Mouse (Mus musculus): ENCODE results near the gene Ninj2.

Ninj2 gene

DNA sequence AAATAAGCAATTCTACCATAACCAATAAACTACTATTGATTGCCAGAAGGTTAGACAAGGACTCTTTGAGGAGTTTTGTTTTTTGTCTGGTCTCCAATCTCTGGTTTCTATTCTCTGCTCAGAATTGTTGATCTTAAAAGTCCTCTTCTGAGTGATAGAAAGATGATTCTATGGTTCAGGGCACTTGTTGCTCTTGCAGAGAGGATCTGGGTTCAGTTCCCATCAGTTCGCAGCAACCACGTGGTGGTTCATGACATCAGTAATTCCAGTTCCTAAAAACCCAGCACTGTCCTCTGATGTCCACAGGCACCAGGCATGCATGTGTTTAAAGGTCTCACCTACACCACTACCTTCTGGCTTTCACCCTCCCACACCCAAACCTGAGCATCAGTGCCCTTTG is 8.2 kb upstream of the Ninj2 start:
- CTCF ChIA-PET, result no interaction called here
- POLR2A ChIA-PET, result interaction anchor here in 2 of 4 experiments (1.0 to 3.6 kb wide), 7 partner anchors 14 to 46 kb away, joined by 3 to 28 read pairs (median 11); partner anchors contain the start of gene Wnk1 (in 1 of the 2)

DNA sequence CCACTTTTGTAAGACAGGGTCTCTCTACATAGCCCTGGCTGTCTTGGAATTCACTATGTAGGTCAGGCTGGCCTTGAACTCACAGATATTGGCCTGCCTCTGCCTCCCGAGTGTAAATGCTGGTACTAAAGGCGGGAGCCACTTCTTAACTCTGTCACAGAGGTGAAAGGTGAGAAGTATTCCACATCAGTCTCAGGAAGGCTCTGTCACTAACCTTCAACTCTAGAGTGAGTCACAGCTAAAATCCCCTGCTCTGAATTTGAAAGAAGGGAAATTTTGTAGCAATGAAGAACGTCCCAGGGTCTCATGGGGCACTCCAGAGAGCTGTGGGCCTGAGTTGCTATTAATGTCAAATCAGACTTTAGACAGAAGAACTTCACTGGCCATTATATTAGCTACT is 7.3 kb upstream of the Ninj2 start:
- ChIA-PET CTCF (no interaction called here), POLR2A (interaction anchor here in 2 of 4 experiments (0.6 to 1.2 kb wide), 5 partner anchors 9 to 99 kb away, joined by 3 to 8 read pairs (median 3); partner anchors contain the start of gene Wnk1 (in 1 of the 2))

- ChIA-PET POLR2A (interaction anchor here in 3 of 4 experiments (0.7 to 1.8 kb wide), 9 partner anchors 12 to 105 kb away, joined by 3 to 10 read pairs (median 3); partner anchors contain the start of gene Wnk1 (in 1 of the 3)), CTCF (interaction anchor here in 1 of 4 experiments (0.8 kb wide), 1 partner anchor 23 kb away, joined by 11 read pairs; no protein-coding TSS in a partner anchor)
Observed at GRCm38 (mm10) chr6:120087041-120087440, 6.1 kb upstream of the Ninj2 start.

DNA sequence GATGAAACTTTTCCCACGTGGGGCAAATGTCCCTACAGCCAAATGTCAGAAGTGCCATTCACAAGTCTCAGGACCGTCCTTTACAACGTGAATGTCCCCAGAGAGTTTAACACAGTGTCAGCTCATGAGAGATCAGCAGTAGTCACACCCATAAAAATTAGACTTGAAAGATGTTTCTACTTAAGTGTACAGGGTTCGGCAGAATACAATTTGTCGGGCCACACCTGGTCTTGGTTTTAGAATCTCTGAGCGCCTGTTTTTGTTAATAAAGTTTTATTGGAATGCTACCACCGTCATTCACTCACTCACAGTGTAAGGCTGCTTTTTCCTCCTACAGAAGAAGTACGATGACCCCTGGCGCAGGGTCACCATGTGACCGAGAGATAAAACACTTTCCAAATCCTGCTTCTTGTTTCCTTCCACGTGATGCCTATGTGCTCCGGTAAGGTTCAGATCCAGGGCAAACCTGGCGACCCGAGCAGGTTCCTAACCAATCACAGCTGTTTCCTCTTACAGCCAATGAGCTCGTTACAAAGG is 2.4 kb upstream of the Ninj2 start:
- ChIA-PET CTCF (interaction anchor here in 1 of 4 experiments (0.6 kb wide), 1 partner anchor 132 kb away, joined by 3 read pairs; no protein-coding TSS in a partner anchor), POLR2A (interaction anchor here in 3 of 4 experiments (0.6 to 12.3 kb wide), 30 partner anchors 9 to 181 kb away, joined by 3 to 139 read pairs (median 4); partner anchors contain the start of gene Wnk1 (in 2 of the 3))

- POLR2A ChIA-PET, result interaction anchor here in 3 of 4 experiments (0.6 to 12.3 kb wide), 35 partner anchors 9 to 244 kb away, joined by 3 to 139 read pairs (median 4); partner anchors contain the start of genes Wnk1 (in 2 of the 3) and Erc1 (in 1 of the 3)
Observed at GRCm38 (mm10) chr6:120091956-120092355, 1.2 kb upstream of the Ninj2 start.

DNA sequence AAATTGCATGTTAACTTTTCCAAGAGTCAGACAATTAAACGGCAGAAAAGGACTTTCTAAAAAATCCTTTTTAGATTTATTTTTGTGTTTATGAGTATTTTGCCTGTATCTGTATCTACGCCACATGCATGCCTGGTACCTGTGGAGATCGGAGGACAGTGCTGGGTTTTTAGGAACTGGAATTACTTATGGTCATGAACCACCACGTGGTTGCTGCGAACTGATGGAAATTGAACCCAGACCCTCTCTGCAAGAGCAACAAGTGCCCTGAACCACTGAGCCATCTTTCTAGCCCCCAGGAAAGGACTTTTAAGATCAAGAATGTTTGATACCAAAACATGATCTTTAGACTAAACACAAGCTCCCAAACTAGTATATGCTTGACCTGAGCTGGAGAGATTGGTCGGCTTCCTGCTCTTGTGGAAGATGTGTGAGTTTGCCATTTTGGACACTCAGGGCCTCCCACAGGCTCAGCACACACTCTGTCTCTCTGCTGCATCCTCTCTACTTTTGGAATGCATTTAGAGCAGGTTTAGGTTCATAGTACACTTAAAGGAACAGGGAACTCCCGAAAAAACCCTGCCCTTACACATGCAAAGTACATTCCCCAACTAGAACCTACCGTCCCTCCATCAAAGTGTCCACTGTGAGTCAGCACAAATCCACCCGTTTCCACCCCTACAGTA is 1.1 kb downstream of the Ninj2 start:
- ChIA-PET CTCF (interaction anchor here in 2 of 4 experiments (0.5 to 1.3 kb wide), 2 partner anchors 62 to 622 kb away, joined by 3 read pairs; no protein-coding TSS in a partner anchor), POLR2A (interaction anchor here in 2 of 4 experiments (1.0 to 12.3 kb wide), 9 partner anchors 12 to 93 kb away, joined by 3 to 139 read pairs (median 7); no protein-coding TSS in a partner anchor)

More at GRCm38 (mm10) chr6:120091956-120092355, 1.2 kb upstream of the Ninj2 start:
- CTCF ChIA-PET, result no interaction called here

- POLR2A ChIA-PET, result interaction anchor here in 3 of 4 experiments (0.5 to 12.3 kb wide), 9 partner anchors 12 to 131 kb away, joined by 3 to 139 read pairs (median 5); no protein-coding TSS in a partner anchor
- CTCF ChIA-PET, result interaction anchor here in 1 of 4 experiments (1.3 kb wide), 1 partner anchor 623 kb away, joined by 3 read pairs; no protein-coding TSS in a partner anchor
Observed at GRCm38 (mm10) chr6:120095096-120095495, 1.9 kb downstream of the Ninj2 start.

GRCm38 (mm10) chr6:120095501-120095900 is 2.4 kb downstream of the Ninj2 start:
- POLR2A ChIA-PET, result interaction anchor here in 3 of 4 experiments (0.5 to 12.3 kb wide), 13 partner anchors 12 to 132 kb away, joined by 3 to 139 read pairs (median 4); no protein-coding TSS in a partner anchor
- CTCF ChIA-PET, result interaction anchor here in 2 of 4 experiments (0.7 to 1.3 kb wide), 2 partner anchors 113 to 623 kb away, joined by 3 read pairs; no protein-coding TSS in a partner anchor

- CTCF ChIA-PET, result no interaction called here
- POLR2A ChIA-PET, result interaction anchor here in 2 of 4 experiments (0.9 to 12.3 kb wide), 13 partner anchors 10 to 211 kb away, joined by 3 to 139 read pairs (median 4); partner anchors contain the start of gene Wnk1 (in 1 of the 2)
Observed at GRCm38 (mm10) chr6:120099392-120099791, 6.2 kb downstream of the Ninj2 start.

- ChIA-PET POLR2A (interaction anchor here in 3 of 4 experiments (1.0 to 12.3 kb wide), 8 partner anchors 8 to 17 kb away, joined by 3 to 139 read pairs (median 10); no protein-coding TSS in a partner anchor), CTCF (no interaction called here)
Observed at GRCm38 (mm10) chr6:120101221-120101620, 8.1 kb downstream of the Ninj2 start.

- ChIA-PET POLR2A (interaction anchor here in 3 of 4 experiments (0.6 to 12.3 kb wide), 5 partner anchors 9 to 113 kb away, joined by 3 to 139 read pairs (median 3); no protein-coding TSS in a partner anchor), CTCF (no interaction called here)
Observed at GRCm38 (mm10) chr6:120101996-120102395, 8.8 kb downstream of the Ninj2 start.

GRCm38 (mm10) chr6:120103104-120103503 is 10.0 kb downstream of the Ninj2 start:
- POLR2A ChIA-PET, result interaction anchor here in 1 of 4 experiments (0.8 kb wide), 1 partner anchor 9 kb away, joined by 3 read pairs; no protein-coding TSS in a partner anchor
- CTCF ChIA-PET, result no interaction called here

GRCm38 (mm10) chr6:120105055-120105454 is 11.9 kb downstream of the Ninj2 start:
- CTCF ChIA-PET, result no interaction called here
- POLR2A ChIA-PET, result interaction anchor here in 1 of 4 experiments (1.2 kb wide), 1 partner anchor 13 kb away, joined by 3 read pairs; no protein-coding TSS in a partner anchor

DNA sequence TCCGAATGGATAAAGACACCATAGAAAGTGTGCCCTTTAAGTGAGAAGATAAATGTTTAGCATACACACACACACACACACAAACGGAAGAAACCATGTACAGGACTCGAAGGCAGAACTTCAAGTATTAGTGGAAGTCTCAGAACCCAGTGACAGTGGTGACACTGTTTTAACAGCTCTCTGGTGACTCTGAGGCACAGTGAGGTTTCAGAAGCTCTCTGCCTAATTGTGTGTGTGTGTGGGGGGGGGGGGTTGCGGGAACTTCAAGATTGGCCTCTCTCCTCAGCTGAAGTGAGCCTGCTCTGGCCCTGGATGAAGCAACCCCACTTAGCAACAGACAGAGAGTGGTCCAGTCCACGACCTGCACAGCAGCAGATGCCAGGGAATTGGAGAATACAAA is 14.4 kb downstream of the Ninj2 start:
- ChIA-PET CTCF (no interaction called here), POLR2A (interaction anchor here in 3 of 4 experiments (0.6 to 8.5 kb wide), 5 partner anchors 11 to 132 kb away, joined by 3 to 139 read pairs (median 4); partner anchors contain the start of genes Ninj2 (in 1 of the 3) and Wnk1 (in 1 of the 3))

- POLR2A ChIA-PET, result interaction anchor here in 3 of 4 experiments (0.8 to 8.5 kb wide), 12 partner anchors 8 to 184 kb away, joined by 3 to 139 read pairs (median 7); partner anchors contain the start of genes Ninj2 (in 3 of the 3) and Wnk1 (in 1 of the 3)
- CTCF ChIA-PET, result interaction anchor here in 2 of 4 experiments (0.6 kb wide), 2 partner anchors 50 to 664 kb away, joined by 3 to 4 read pairs; no protein-coding TSS in a partner anchor
Observed at GRCm38 (mm10) chr6:120108061-120108460, 14.9 kb downstream of the Ninj2 start.

GRCm38 (mm10) chr6:120109173-120109572 is 16.0 kb downstream of the Ninj2 start:
- CTCF ChIA-PET, result interaction anchor here in 2 of 4 experiments (0.6 to 0.7 kb wide), 3 partner anchors 84 to 275 kb away, joined by 5 to 10 read pairs (median 8); no protein-coding TSS in a partner anchor
- POLR2A ChIA-PET, result interaction anchor here (0.5 to 8.5 kb wide), 40 partner anchors 8 to 1341 kb away, joined by 3 to 139 read pairs (median 6); partner anchors contain the start of genes Ninj2 (in 3 of the 4) and Wnk1 (in 3 of the 4)

GRCm38 (mm10) chr6:120109932-120110331 is 16.8 kb downstream of the Ninj2 start:
- ChIA-PET POLR2A (interaction anchor here in 3 of 4 experiments (0.5 to 8.5 kb wide), 35 partner anchors 9 to 805 kb away, joined by 3 to 139 read pairs (median 6); partner anchors contain the start of genes Wnk1 (in 3 of the 3) and Ninj2 (in 2 of the 3)), CTCF (interaction anchor here in 2 of 4 experiments (0.6 to 0.7 kb wide), 4 partner anchors 10 to 68 kb away, joined by 5 to 11 read pairs (median 6); no protein-coding TSS in a partner anchor)
